Mouse (Mus musculus) lung, adult 2 months (tissue): ENCODE measurements around the gene Ms4a6b. TPM values are rescaled to one million over a fixed set of nuclear protein-coding genes. Genes with fewer than 3 reads are reported as not detected.
"Not testable (repeated sequence)": the region's sequence is repeated elsewhere in the genome, so short reads cannot be mapped to it uniquely, and the experiment has no call there.

Experiments used
- DNase-seq: peaks from one replicate; pipeline ENCODE4 v3.0.0; 2022
- H3K4me1 ChIP-seq: fragments of 200-500 bp; 2 replicates; pipeline ENCODE4 v1.6.1; 2011; ENCODE audit warnings: low read length; ENCODE audit not compliant: control insufficient read depth, insufficient read depth
- H3K4me3 ChIP-seq: fragments of 200-500 bp; replicated peaks from 2 replicates; pipeline ENCODE3; 2011; ENCODE audit warnings: low read depth, mild to moderate bottlenecking, control low read depth, low read length; ENCODE audit errors: extremely low read depth
- CTCF ChIP-seq: fragments of 200-500 bp; IDR thresholded peaks from 2 replicates; pipeline ENCODE4 v1.5.1; 2011; ENCODE audit warnings: mild to moderate bottlenecking, low read length, control low read depth; ENCODE audit not compliant: insufficient read depth
- POLR2A ChIP-seq: fragments of 200-500 bp; IDR thresholded peaks from 2 replicates; pipeline ENCODE4 v1.6.1; 2011; ENCODE audit warnings: low read depth, mild to moderate bottlenecking, control low read depth, low read length, borderline replicate concordance; ENCODE audit errors: extremely low read depth
- WGBS: fragments of 180-500 bp; shearing (Covaris S2); methylation state at CpG from one replicate; pipeline ENCODE4 v1.1.7; 2018; 5-methylcytosine and 5-hydroxymethylcytosine counted together
- polyA plus RNA-seq: library from polyadenylated mRNA; depleted of rRNA; stranded (reverse); fragments of >200 nt; gene quantifications from 2 replicates; pipeline ENCODE4 v1.2.3, GENCODE M21; 2012; rRNA removed

Gene Ms4a6b
- polyA plus RNA-seq = 4.2 and 7.2 TPM in 2 replicates

- TF ChIP-seq CTCF (no peak), POLR2A (no peak)
- no peaks in the 10 kb centered on the region; the same call in 1 of the 2 replicates for H3K4me1 ChIP-seq
- no peak for DNase-seq
- no peak within 1 kb of the TSS for H3K4me3 ChIP-seq
Measured at GRCm38 (mm10) chr19:11516246-11516645, at the start of gene Ms4a6b. Ms4a6b (plus strand) TSS chr19:11516512.

- H3K4me3 ChIP-seq, H3K4me1 ChIP-seq, DNase-seq: not testable (repeated sequence)
- WGBS = 45% methylated on average over 1 of the region's 1 CpGs
Measured at GRCm38 (mm10) chr19:11468361-11468760, 48.0 kb upstream of the Ms4a6b start.

GRCm38 (mm10) chr19:11469215-11469614, 47.1 kb upstream of the Ms4a6b start, which contains the start of gene Ms4a6c:
Ms4a6c (plus strand) TSS chr19:11469366.
- WGBS = 70% methylated on average over 4 of the region's 4 CpGs
- H3K4me3 ChIP-seq, DNase-seq, H3K4me1 ChIP-seq: not testable (repeated sequence)

GRCm38 (mm10) chr19:11479714-11480113, 36.6 kb upstream of the Ms4a6b start:
- H3K4me3 ChIP-seq = no peak overlapping the region
- WGBS = 74% methylated on average over 2 of the region's 2 CpGs
- DNase-seq = no peak
- no peak for TF ChIP-seq POLR2A
- TF ChIP-seq CTCF = no peak
- no peaks in the 10 kb centered on the region for H3K4me1 ChIP-seq

- no peaks in the 10 kb centered on the region for H3K4me1 ChIP-seq
- DNase-seq = no peak
- TF ChIP-seq CTCF = no peak
- no peak for TF ChIP-seq POLR2A
- WGBS = 80% methylated on average over 2 of the region's 2 CpGs
- H3K4me3 ChIP-seq = no peak overlapping the region
Measured at GRCm38 (mm10) chr19:11482684-11483083, 33.6 kb upstream of the Ms4a6b start.

- DNase-seq = no peak
- Histone ChIP-seq H3K4me1 (no peaks in the 10 kb centered on the region), H3K4me3 (no peak overlapping the region)
- TF ChIP-seq CTCF (no peak), POLR2A (no peak)
- WGBS = 50% methylated on average over 4 of the region's 4 CpGs
Measured at GRCm38 (mm10) chr19:11483941-11484340, 32.4 kb upstream of the Ms4a6b start.

- WGBS = 59% methylated on average over 3 of the region's 3 CpGs
- Histone ChIP-seq H3K4me1 (no peaks in the 10 kb centered on the region), H3K4me3 (no peak overlapping the region)
- TF ChIP-seq CTCF = no peak
- TF ChIP-seq POLR2A = no peak
- no peak for DNase-seq
Measured at GRCm38 (mm10) chr19:11484388-11484787, 31.9 kb upstream of the Ms4a6b start.

GRCm38 (mm10) chr19:11485266-11485665, 31.0 kb upstream of the Ms4a6b start:
- Histone ChIP-seq H3K4me1 (no peaks in the 10 kb centered on the region), H3K4me3 (no peak overlapping the region)
- 62% methylated on average over 3 of the region's 3 CpGs for WGBS
- no peak for TF ChIP-seq POLR2A
- no peak for TF ChIP-seq CTCF
- no peak for DNase-seq

GRCm38 (mm10) chr19:11485746-11486145, 30.6 kb upstream of the Ms4a6b start, which contains the start of gene Gm8369:
Gm8369 (plus strand) TSS chr19:11485938.
- DNase-seq = no peak
- H3K4me3 ChIP-seq = no peak within 1 kb of the TSS
- TF ChIP-seq POLR2A (no peak), CTCF (no peak)

GRCm38 (mm10) chr19:11486599-11486998, 29.7 kb upstream of the Ms4a6b start:
- Histone ChIP-seq H3K4me3 (no peak overlapping the region), H3K4me1 (no peaks in the 10 kb centered on the region)
- TF ChIP-seq POLR2A (no peak), CTCF (no peak)
- no peak for DNase-seq
- 82% methylated on average over 1 of the region's 1 CpGs for WGBS

More at GRCm38 (mm10) chr19:11485746-11486145, 30.6 kb upstream of the Ms4a6b start, which contains the start of gene Gm8369:
- 38% methylated on average over 2 of the region's 2 CpGs for WGBS
- H3K4me1 ChIP-seq = no peaks in the 10 kb centered on the region
